Mouse (Mus musculus) liver, embryonic 14 days (tissue): Measurements from ENCODE around the gene Olfr933. TPM values are rescaled to one million over a fixed set of nuclear protein-coding genes. Genes with fewer than 3 reads are reported as not detected.

Experiments used
- polyA plus RNA-seq: library from polyadenylated mRNA; depleted of rRNA; stranded (reverse); fragments of >200 nt; gene quantifications from 2 replicates; pipeline ENCODE4 v1.2.3, GENCODE M21; 2012; rRNA removed

Olfr933 gene
- polyA plus RNA-seq, result not detected in 2 replicates

GRCm38 (mm10) chr9:38972013-38972412 is at the start of gene Olfr933:
Gene Olfr933, plus strand, starts transcription at chr9:38972313.

DNA sequence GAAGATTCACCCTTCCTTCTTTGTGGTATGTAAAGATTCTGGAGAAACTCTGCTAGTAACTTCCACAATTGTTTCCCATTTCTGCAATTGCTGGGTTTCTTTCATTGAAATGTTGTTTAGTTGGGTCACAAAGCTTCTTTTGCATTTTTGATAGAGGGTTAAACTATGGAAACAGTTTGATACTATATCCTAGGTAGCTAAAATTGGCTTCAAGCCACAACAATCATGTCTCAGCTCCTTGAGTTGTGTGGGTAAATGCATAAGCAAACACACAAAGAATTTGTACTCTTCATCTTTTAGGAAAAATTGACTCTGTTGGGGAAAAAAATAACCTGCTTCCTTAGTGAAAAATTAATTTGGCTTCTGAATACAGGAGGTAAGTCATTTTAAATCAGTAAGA is 42.6 kb upstream of the Olfr933 start, which contains the start of gene Olfr930:
TSS of gene Olfr930 (plus strand) at position 301 of the 400 bp plus-strand sequence.

GRCm38 (mm10) chr9:38988215-38988614 is 16.1 kb downstream of the Olfr933 start, which contains the start of gene Olfr934:
Gene Olfr934, minus strand, starts transcription at chr9:38988315.

GRCm38 (mm10) chr9:38999583-38999982 is 27.5 kb downstream of the Olfr933 start, which contains the start of gene Olfr935:
Gene Olfr935, minus strand, starts transcription at chr9:38999683.

GRCm38 (mm10) chr9:39023277-39023676 is 51.2 kb downstream of the Olfr933 start, which contains the start of gene Olfr146:
Gene Olfr146, minus strand, starts transcription at chr9:39023377.

Other genes with a start within 250 kb of the Olfr933 start
- 0.03 and 0.05 TPM in 2 replicates for gene Olfr920, start 220.0 kb upstream of the Olfr933 start, polyA plus RNA-seq
- gene Olfr921, start 199.2 kb upstream of the Olfr933 start, polyA plus RNA-seq, result not detected in 2 replicates
- not detected in 2 replicates for gene Olfr922, start 157.7 kb upstream of the Olfr933 start, polyA plus RNA-seq
- gene Olfr923, start 145.8 kb upstream of the Olfr933 start, polyA plus RNA-seq, result not detected in 2 replicates
- gene Olfr924, start 127.9 kb upstream of the Olfr933 start, polyA plus RNA-seq, result not detected in 2 replicates
- not detected in 2 replicates for gene Olfr26, start 117.3 kb upstream of the Olfr933 start, polyA plus RNA-seq
- gene Olfr926, start 95.2 kb upstream of the Olfr933 start, polyA plus RNA-seq, result not detected in 2 replicates
- not detected in 2 replicates for gene Olfr930, start 42.5 kb upstream of the Olfr933 start, polyA plus RNA-seq
- not detected in 2 replicates for gene Olfr934, start 16.0 kb downstream of the Olfr933 start, polyA plus RNA-seq
- gene Olfr935, start 27.4 kb downstream of the Olfr933 start, polyA plus RNA-seq, result not detected in 2 replicates
- gene Olfr146, start 51.1 kb downstream of the Olfr933 start, polyA plus RNA-seq, result not detected in 2 replicates
- gene Olfr937, start 92.6 kb downstream of the Olfr933 start, polyA plus RNA-seq, result not detected in 2 replicates
- gene Olfr938, start 106.6 kb downstream of the Olfr933 start, polyA plus RNA-seq, result not detected in 2 replicates
- gene Olfr27, start 155.8 kb downstream of the Olfr933 start, polyA plus RNA-seq, result not detected in 2 replicates
- not detected in 2 replicates for gene Olfr943, start 194.0 kb downstream of the Olfr933 start, polyA plus RNA-seq
- gene Olfr944, start 229.6 kb downstream of the Olfr933 start, polyA plus RNA-seq, result not detected in 2 replicates